Mouse (Mus musculus): ENCODE measurements around the gene Ssh2. TPM values are rescaled to one million over a fixed set of nuclear protein-coding genes. Genes with fewer than 3 reads are reported as not detected.
"Not testable (repeated sequence)": the region's sequence is repeated elsewhere in the genome, so short reads cannot be mapped to it uniquely, and the experiment has no call there.

Ssh2 gene
- polyA plus RNA-seq, 1 experiment from 2014 or later = 10.9 TPM

GRCm38 (mm10) chr11:77240466-77241246 lies 24.6 kb downstream of the Ssh2 start:
- no peak overlapping the region for H3K27ac ChIP-seq (ENCODE audit: low read length)
- no peak overlapping the region for H3K4me2 ChIP-seq (replicated peaks; ENCODE audit: low read depth, low read length)
- no peaks in the 10 kb centered on the region for H3K27me3 ChIP-seq (ENCODE audit: control insufficient read depth, insufficient read depth, low read length)
- H3K4me1 ChIP-seq (ENCODE audit: control insufficient read depth, insufficient read depth, low read length) = no peaks in the 10 kb centered on the region
- no peaks in the 10 kb centered on the region for H3K36me3 ChIP-seq (ENCODE audit: control insufficient read depth, insufficient read depth, low read length)
- no peak overlapping the region for H3K4me3 ChIP-seq (ENCODE audit: low read depth, low read length)
- ATAC-seq (ENCODE audit: insufficient number of reproducible peaks, insufficient read depth, low FRiP score, low read depth) = no peak
- WGBS = 85% methylated on average over 7 of the region's 7 CpGs
- H3K9me3 ChIP-seq (ENCODE audit: control insufficient read depth, low read depth, low read length) = no peaks in the 10 kb centered on the region
- no peak overlapping the region for H3K9ac ChIP-seq (replicated peaks; ENCODE audit: low read depth, low read length)

- Histone ChIP-seq H3K36me3 (ENCODE audit: control insufficient read depth, insufficient read depth, low read length) (no peaks in the 10 kb centered on the region), H3K9ac (replicated peaks; ENCODE audit: low read depth, low read length) (no peak overlapping the region), H3K27me3 (ENCODE audit: control insufficient read depth, insufficient read depth, low read length) (no peaks in the 10 kb centered on the region), H3K4me1 (ENCODE audit: control insufficient read depth, insufficient read depth, low read length) (no peaks in the 10 kb centered on the region), H3K9me3 (ENCODE audit: control insufficient read depth, low read depth, low read length) (no peaks in the 10 kb centered on the region), H3K4me2 (replicated peaks; ENCODE audit: low read depth, low read length) (no peak overlapping the region), H3K27ac (ENCODE audit: low read length) (no peak overlapping the region; the same call in 1 of the 2 replicates), H3K4me3 (ENCODE audit: low read depth, low read length) (no peak overlapping the region)
- WGBS = 46% methylated on average over 2 of the region's 2 CpGs
- ATAC-seq (ENCODE audit: insufficient number of reproducible peaks, insufficient read depth, low FRiP score, low read depth) = no peak
Observed at GRCm38 (mm10) chr11:77242912-77243311, 26.8 kb downstream of the Ssh2 start.

GRCm38 (mm10) chr11:77252826-77253225 lies 36.7 kb downstream of the Ssh2 start:
- H3K36me3 ChIP-seq (ENCODE audit: control insufficient read depth, insufficient read depth, low read length) = no peaks in the 10 kb centered on the region
- H3K27ac ChIP-seq (ENCODE audit: low read length) = no peak overlapping the region
- no peaks in the 10 kb centered on the region for H3K4me1 ChIP-seq (ENCODE audit: control insufficient read depth, insufficient read depth, low read length)
- no peak overlapping the region for H3K4me3 ChIP-seq (ENCODE audit: low read depth, low read length)
- WGBS = 58% methylated on average over 2 of the region's 2 CpGs
- H3K9ac ChIP-seq (replicated peaks; ENCODE audit: low read depth, low read length) = no peak overlapping the region
- H3K9me3 ChIP-seq (ENCODE audit: control insufficient read depth, low read depth, low read length) = no peaks in the 10 kb centered on the region
- no peak overlapping the region for H3K4me2 ChIP-seq (replicated peaks; ENCODE audit: low read depth, low read length)
- ATAC-seq (ENCODE audit: insufficient number of reproducible peaks, insufficient read depth, low FRiP score, low read depth) = no peak
- no peaks in the 10 kb centered on the region for H3K27me3 ChIP-seq (ENCODE audit: control insufficient read depth, insufficient read depth, low read length)

GRCm38 (mm10) chr11:77259441-77259840 lies 43.4 kb downstream of the Ssh2 start:
- no peaks in the 10 kb centered on the region for H3K4me1 ChIP-seq (ENCODE audit: control insufficient read depth, insufficient read depth, low read length)
- H3K27me3 ChIP-seq (ENCODE audit: control insufficient read depth, insufficient read depth, low read length) = no peaks in the 10 kb centered on the region
- no peaks in the 10 kb centered on the region for H3K9me3 ChIP-seq (ENCODE audit: control insufficient read depth, low read depth, low read length)
- H3K27ac ChIP-seq (ENCODE audit: low read length) = no peak overlapping the region
- 53% methylated on average over 2 of the region's 2 CpGs for WGBS
- ATAC-seq (ENCODE audit: insufficient number of reproducible peaks, insufficient read depth, low FRiP score, low read depth) = no peak
- no peak overlapping the region for H3K9ac ChIP-seq (replicated peaks; ENCODE audit: low read depth, low read length)
- no peaks in the 10 kb centered on the region for H3K36me3 ChIP-seq (ENCODE audit: control insufficient read depth, insufficient read depth, low read length)
- no peak overlapping the region for H3K4me3 ChIP-seq (ENCODE audit: low read depth, low read length)
- no peak overlapping the region for H3K4me2 ChIP-seq (replicated peaks; ENCODE audit: low read depth, low read length)

- Histone ChIP-seq H3K27me3 (ENCODE audit: control insufficient read depth, insufficient read depth, low read length) (no peaks in the 10 kb centered on the region), H3K4me3 (ENCODE audit: low read depth, low read length) (no peak overlapping the region), H3K27ac (ENCODE audit: low read length) (no peak overlapping the region), H3K4me1 (ENCODE audit: control insufficient read depth, insufficient read depth, low read length) (no peaks in the 10 kb centered on the region), H3K4me2 (replicated peaks; ENCODE audit: low read depth, low read length) (no peak overlapping the region), H3K9ac (replicated peaks; ENCODE audit: low read depth, low read length) (no peak overlapping the region), H3K36me3 (ENCODE audit: control insufficient read depth, insufficient read depth, low read length) (no peaks in the 10 kb centered on the region), H3K9me3 (ENCODE audit: control insufficient read depth, low read depth, low read length) (no peaks in the 10 kb centered on the region)
- ATAC-seq (ENCODE audit: insufficient number of reproducible peaks, insufficient read depth, low FRiP score, low read depth) = no peak
- WGBS = 71% methylated on average over 2 of the region's 2 CpGs
Observed at GRCm38 (mm10) chr11:77267401-77267800, 51.3 kb downstream of the Ssh2 start.

GRCm38 (mm10) chr11:77276000-77276399 lies 59.9 kb downstream of the Ssh2 start:
- Histone ChIP-seq H3K9ac (replicated peaks; ENCODE audit: low read depth, low read length) (no peak overlapping the region), H3K27me3 (ENCODE audit: control insufficient read depth, insufficient read depth, low read length) (no peaks in the 10 kb centered on the region), H3K27ac (ENCODE audit: low read length) (no peak overlapping the region), H3K9me3 (ENCODE audit: control insufficient read depth, low read depth, low read length) (no peaks in the 10 kb centered on the region), H3K4me2 (replicated peaks; ENCODE audit: low read depth, low read length) (no peak overlapping the region), H3K4me1 (ENCODE audit: control insufficient read depth, insufficient read depth, low read length) (no peaks in the 10 kb centered on the region), H3K36me3 (ENCODE audit: control insufficient read depth, insufficient read depth, low read length) (no peaks in the 10 kb centered on the region), H3K4me3 (ENCODE audit: low read depth, low read length) (no peak overlapping the region)
- WGBS = 95% methylated on average over 2 of the region's 2 CpGs
- no peak for ATAC-seq (ENCODE audit: insufficient number of reproducible peaks, insufficient read depth, low FRiP score, low read depth)

GRCm38 (mm10) chr11:77278538-77278937 lies 62.5 kb downstream of the Ssh2 start:
- H3K27ac ChIP-seq (ENCODE audit: low read length); H3K9me3 ChIP-seq (ENCODE audit: control insufficient read depth, low read depth, low read length); H3K4me3 ChIP-seq (ENCODE audit: low read depth, low read length); H3K36me3 ChIP-seq (ENCODE audit: control insufficient read depth, insufficient read depth, low read length); H3K9ac ChIP-seq (replicated peaks; ENCODE audit: low read depth, low read length); ATAC-seq (ENCODE audit: insufficient number of reproducible peaks, insufficient read depth, low FRiP score, low read depth); H3K4me1 ChIP-seq (ENCODE audit: control insufficient read depth, insufficient read depth, low read length); H3K27me3 ChIP-seq (ENCODE audit: control insufficient read depth, insufficient read depth, low read length); H3K4me2 ChIP-seq (replicated peaks; ENCODE audit: low read depth, low read length): not testable (repeated sequence)
- WGBS = 98% methylated on average over 1 of the region's 1 CpGs

GRCm38 (mm10) chr11:77280219-77280618 lies 64.1 kb downstream of the Ssh2 start:
- no peak overlapping the region for H3K4me2 ChIP-seq (replicated peaks; ENCODE audit: low read depth, low read length)
- H3K36me3 ChIP-seq (ENCODE audit: control insufficient read depth, insufficient read depth, low read length) = no peaks in the 10 kb centered on the region
- H3K27me3 ChIP-seq (ENCODE audit: control insufficient read depth, insufficient read depth, low read length) = no peaks in the 10 kb centered on the region
- no peak overlapping the region for H3K9ac ChIP-seq (replicated peaks; ENCODE audit: low read depth, low read length)
- ATAC-seq (ENCODE audit: insufficient number of reproducible peaks, insufficient read depth, low FRiP score, low read depth) = no peak
- H3K4me3 ChIP-seq (ENCODE audit: low read depth, low read length) = no peak overlapping the region
- no peak overlapping the region for H3K27ac ChIP-seq (ENCODE audit: low read length)
- no peaks in the 10 kb centered on the region for H3K4me1 ChIP-seq (ENCODE audit: control insufficient read depth, insufficient read depth, low read length)
- no peaks in the 10 kb centered on the region for H3K9me3 ChIP-seq (ENCODE audit: control insufficient read depth, low read depth, low read length)
- 44% methylated on average over 1 of the region's 1 CpGs for WGBS

- Histone ChIP-seq H3K27ac (ENCODE audit: low read length) (no peak overlapping the region), H3K36me3 (ENCODE audit: control insufficient read depth, insufficient read depth, low read length) (no peaks in the 10 kb centered on the region), H3K4me3 (ENCODE audit: low read depth, low read length) (no peak overlapping the region), H3K9ac (replicated peaks; ENCODE audit: low read depth, low read length) (no peak overlapping the region), H3K4me2 (replicated peaks; ENCODE audit: low read depth, low read length) (no peak overlapping the region), H3K27me3 (ENCODE audit: control insufficient read depth, insufficient read depth, low read length) (no peaks in the 10 kb centered on the region), H3K4me1 (ENCODE audit: control insufficient read depth, insufficient read depth, low read length) (no peaks in the 10 kb centered on the region), H3K9me3 (ENCODE audit: control insufficient read depth, low read depth, low read length) (no peaks in the 10 kb centered on the region)
- WGBS = 60% methylated on average over 4 of the region's 4 CpGs
- no peak for ATAC-seq (ENCODE audit: insufficient number of reproducible peaks, insufficient read depth, low FRiP score, low read depth)
Observed at GRCm38 (mm10) chr11:77291447-77291846, 75.4 kb downstream of the Ssh2 start.
